Mouse (Mus musculus) midbrain, embryonic 15.5 days (tissue): Measurements from ENCODE around the gene Pik3ip1. TPM values are rescaled to one million over a fixed set of nuclear protein-coding genes. Genes with fewer than 3 reads are reported as not detected.

ENCODE experiments used
- ATAC-seq: fragments of 200-750 bp; cut with Nextera tagmentation; replicated peaks from 2 replicates; pipeline ENCODE4 v1.8.0; 2017; ENCODE audit warnings: moderate TSS enrichment
- H3K27ac ChIP-seq: fragments of 300-500 bp; sonication (generic); 2 replicates; pipeline ENCODE4 v1.5.1; 2015; ENCODE audit warnings: mild to moderate bottlenecking, inconsistent platforms
- H3K27me3 ChIP-seq: fragments of 300-500 bp; sonication (generic); replicated peaks from 2 replicates; pipeline ENCODE4 v1.6.1; 2015; ENCODE audit warnings: inconsistent platforms
- H3K36me3 ChIP-seq: fragments of 300-500 bp; sonication (generic); replicated peaks from 2 replicates; pipeline ENCODE4 v1.6.1; 2015; ENCODE audit warnings: inconsistent platforms
- H3K4me1 ChIP-seq: fragments of 300-500 bp; sonication (generic); 2 replicates; pipeline ENCODE4 v1.6.1; 2015; ENCODE audit warnings: inconsistent platforms
- H3K4me2 ChIP-seq: fragments of 300-500 bp; sonication (generic); 2 replicates; pipeline ENCODE4 v1.6.1; 2015; ENCODE audit warnings: inconsistent platforms, mild to moderate bottlenecking, moderate library complexity
- H3K4me3 ChIP-seq: fragments of 300-500 bp; sonication (generic); 2 replicates; pipeline ENCODE4 v1.5.1; 2015; ENCODE audit warnings: mild to moderate bottlenecking, inconsistent platforms
- H3K9ac ChIP-seq: fragments of 300-500 bp; sonication (generic); 2 replicates; pipeline ENCODE4 v1.6.1; 2015; ENCODE audit warnings: mild to moderate bottlenecking, inconsistent platforms
- H3K9me3 ChIP-seq: fragments of 300-500 bp; sonication (generic); 2 replicates; pipeline ENCODE4 v1.6.1; 2016; ENCODE audit warnings: inconsistent platforms
- WGBS: fragments of 180-500 bp; shearing (Covaris S2); methylation state at CpG from one replicate; pipeline ENCODE4 v1.1.7; 2015; ENCODE audit warnings: mixed read lengths; 5-methylcytosine and 5-hydroxymethylcytosine counted together
- polyA plus RNA-seq: library from polyadenylated mRNA; unstranded; fragments of >200 nt; fragmentation: Nextera tagmentation; extraction: Ambion mirVana; gene quantifications from 2 replicates; pipeline ENCODE4 v1.2.1, GENCODE M21; 2015

The Pik3ip1 gene
- polyA plus RNA-seq, 1 experiment from 2014 or later, result 26.5 TPM

- Histone ChIP-seq H3K4me2 (peak overlapping the region; percentile 75), H3K27ac (peak overlapping the region; percentile 92), H3K9me3 (no peaks in the 10 kb centered on the region), H3K27me3 (no peaks in the 10 kb centered on the region), H3K9ac (peak overlapping the region; percentile 87), H3K4me3 (peak overlapping the region; percentile 81), H3K36me3 (no peaks in the 10 kb centered on the region), H3K4me1 (peaks cover 58% of the 10 kb centered on the region)
- 18% methylated on average over 7 of the region's 7 CpGs for WGBS
- ATAC-seq, result peak; percentile 62
Measured at GRCm38 (mm10) chr11:3371599-3372295, 41.5 kb downstream of the Pik3ip1 start.

- 25% methylated on average over 7 of the region's 7 CpGs for WGBS
- Histone ChIP-seq H3K27me3 (no peaks in the 10 kb centered on the region), H3K36me3 (no peaks in the 10 kb centered on the region), H3K27ac (peak overlapping the region; percentile 57), H3K9me3 (no peaks in the 10 kb centered on the region), H3K9ac (no peak overlapping the region), H3K4me2 (peak overlapping the region; percentile 6; the same call in 1 of the 2 replicates), H3K4me1 (peaks cover 42% of the 10 kb centered on the region), H3K4me3 (no peak overlapping the region)
- ATAC-seq, result no peak
Measured at GRCm38 (mm10) chr11:3373591-3374292, 43.5 kb downstream of the Pik3ip1 start.

GRCm38 (mm10) chr11:3374293-3374645 is 44.1 kb downstream of the Pik3ip1 start:
- ATAC-seq, result no peak
- 4% methylated on average over 7 of the region's 7 CpGs for WGBS
- H3K4me2 ChIP-seq, result peak overlapping the region; percentile 6; the same call in 1 of the 2 replicates
- H3K9ac ChIP-seq, result no peak overlapping the region
- peaks cover 37% of the 10 kb centered on the region for H3K4me1 ChIP-seq
- H3K27ac ChIP-seq, result peak overlapping the region; percentile 57
- no peak overlapping the region for H3K4me3 ChIP-seq
- H3K9me3 ChIP-seq, result no peaks in the 10 kb centered on the region
- H3K36me3 ChIP-seq, result no peaks in the 10 kb centered on the region
- no peaks in the 10 kb centered on the region for H3K27me3 ChIP-seq

DNA sequence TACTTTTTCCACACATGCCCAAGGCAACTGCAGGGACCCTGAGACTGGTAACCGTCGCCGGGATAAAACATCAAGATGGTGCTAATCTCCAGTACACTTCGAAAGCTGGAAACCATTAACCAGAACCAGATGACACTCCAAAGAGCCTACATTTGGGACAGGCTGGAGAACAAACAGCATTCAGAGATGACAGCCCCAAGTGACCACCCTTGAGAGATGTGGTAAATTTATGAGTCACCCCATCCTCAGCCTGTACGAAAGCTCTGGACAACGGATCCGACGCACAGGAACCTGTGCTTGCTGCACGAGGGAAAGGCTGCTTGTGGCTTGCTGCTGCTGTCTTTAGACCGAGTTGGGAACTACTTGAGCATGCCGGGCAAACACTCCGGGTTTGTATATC is 44.5 kb downstream of the Pik3ip1 start:
- Histone ChIP-seq H3K4me1 (peaks cover 32% of the 10 kb centered on the region), H3K4me3 (no peak overlapping the region), H3K9me3 (no peaks in the 10 kb centered on the region), H3K9ac (no peak overlapping the region), H3K27me3 (no peaks in the 10 kb centered on the region), H3K36me3 (no peaks in the 10 kb centered on the region), H3K27ac (peak overlapping the region; percentile 57; the same call in 1 of the 2 replicates), H3K4me2 (0 out of 2 replicates have a peak overlapping the region, but pooled peaks have one; percentile 6)
- WGBS, result 75% methylated on average over 12 of the region's 12 CpGs
- ATAC-seq, result no peak

GRCm38 (mm10) chr11:3379427-3379826 is 49.2 kb downstream of the Pik3ip1 start:
- Histone ChIP-seq H3K36me3 (no peaks in the 10 kb centered on the region), H3K27ac (no peak overlapping the region), H3K9me3 (no peaks in the 10 kb centered on the region), H3K9ac (no peak overlapping the region), H3K4me2 (no peak overlapping the region), H3K4me1 (peaks cover 5% of the 10 kb centered on the region), H3K4me3 (no peak overlapping the region), H3K27me3 (no peaks in the 10 kb centered on the region)
- 86% methylated on average over 4 of the region's 4 CpGs for WGBS
- no peak for ATAC-seq

DNA sequence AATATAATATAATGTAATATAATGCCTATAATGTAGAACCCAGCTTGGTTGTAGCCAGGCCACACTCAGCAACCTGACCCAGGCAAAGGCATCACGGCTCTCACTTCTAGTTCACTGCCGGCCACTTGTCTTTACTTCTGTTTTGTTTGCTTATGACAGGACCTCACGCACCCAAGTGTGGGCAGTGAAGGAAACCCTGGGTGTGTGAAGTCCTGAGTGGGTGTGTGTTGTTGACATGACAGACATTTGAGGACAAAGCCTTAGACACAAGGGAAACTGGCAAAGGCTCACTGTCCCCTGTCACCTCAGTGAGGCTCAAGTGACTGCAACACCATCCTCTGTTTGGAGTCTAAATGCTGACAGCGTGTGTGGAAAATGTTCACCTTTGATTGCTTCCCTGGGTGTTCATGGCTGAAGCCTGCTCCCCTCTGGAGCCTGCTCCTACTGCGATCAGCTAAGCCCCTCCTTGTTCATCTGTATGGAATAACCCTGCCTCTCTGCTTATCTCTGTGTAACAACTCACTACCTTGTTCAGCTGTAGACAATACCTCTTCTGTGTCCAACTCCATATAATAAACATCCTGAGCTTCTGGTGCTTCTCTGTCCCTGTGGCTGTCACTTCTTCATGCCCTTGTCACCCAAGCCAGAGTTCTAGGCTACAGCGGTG is 51.1 kb downstream of the Pik3ip1 start:
- H3K27ac ChIP-seq, result no peak overlapping the region
- no peaks in the 10 kb centered on the region for H3K4me1 ChIP-seq
- no peak for ATAC-seq
- no peak overlapping the region for H3K4me3 ChIP-seq
- no peaks in the 10 kb centered on the region for H3K27me3 ChIP-seq
- H3K9me3 ChIP-seq, result no peaks in the 10 kb centered on the region
- 94% methylated on average over 6 of the region's 6 CpGs for WGBS
- no peaks in the 10 kb centered on the region for H3K36me3 ChIP-seq
- no peak overlapping the region for H3K9ac ChIP-seq
- H3K4me2 ChIP-seq, result no peak overlapping the region

GRCm38 (mm10) chr11:3382602-3383594 is 52.7 kb downstream of the Pik3ip1 start:
- no peak for ATAC-seq
- Histone ChIP-seq H3K27me3 (no peaks in the 10 kb centered on the region), H3K4me3 (no peak overlapping the region), H3K9me3 (no peaks in the 10 kb centered on the region), H3K4me1 (no peaks in the 10 kb centered on the region), H3K36me3 (no peaks in the 10 kb centered on the region), H3K27ac (no peak overlapping the region), H3K4me2 (no peak overlapping the region), H3K9ac (no peak overlapping the region)
- WGBS, result 81% methylated on average over 5 of the region's 5 CpGs

- ATAC-seq, result peak; percentile 87
- Histone ChIP-seq H3K4me3 (no peak overlapping the region), H3K27me3 (no peaks in the 10 kb centered on the region), H3K9ac (no peak overlapping the region), H3K9me3 (no peaks in the 10 kb centered on the region), H3K4me1 (no peaks in the 10 kb centered on the region), H3K27ac (no peak overlapping the region), H3K4me2 (no peak overlapping the region), H3K36me3 (no peaks in the 10 kb centered on the region)
- WGBS, result 24% methylated on average over 4 of the region's 4 CpGs
Measured at GRCm38 (mm10) chr11:3386941-3387368, 56.8 kb downstream of the Pik3ip1 start.

DNA sequence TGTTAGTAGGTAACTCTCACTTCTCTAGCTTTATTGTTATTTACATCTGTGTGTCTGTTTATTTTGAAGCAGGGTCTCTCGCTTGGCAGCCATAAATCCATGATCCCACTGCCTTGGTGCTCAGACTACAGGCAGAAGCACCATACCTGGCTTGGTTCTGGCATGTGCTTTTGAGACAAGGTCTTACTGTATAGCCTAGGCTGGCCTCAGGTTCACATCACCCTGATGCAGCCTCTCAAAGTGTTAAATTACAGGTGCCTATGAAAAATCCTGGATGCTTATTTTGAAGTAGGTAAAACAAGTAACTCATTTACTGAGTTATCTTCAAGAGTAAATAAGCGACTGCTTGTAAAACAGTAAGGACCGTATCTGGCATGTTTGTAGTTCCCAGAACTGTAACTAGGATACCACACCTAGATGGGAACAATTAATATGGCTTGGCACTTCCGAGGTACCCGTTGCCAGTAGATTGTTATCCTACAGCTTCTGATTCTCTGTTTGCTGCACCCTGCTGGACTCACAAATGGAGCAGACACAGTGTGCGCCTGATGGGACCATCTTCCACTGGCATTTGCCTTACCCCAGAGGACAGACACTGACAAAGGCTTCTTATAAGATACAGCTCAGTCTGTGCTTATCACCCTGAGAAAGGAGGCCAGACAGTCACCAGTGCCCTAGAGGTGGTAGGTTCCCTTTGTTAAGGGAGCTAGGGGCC is 57.4 kb downstream of the Pik3ip1 start:
- Histone ChIP-seq H3K36me3 (no peaks in the 10 kb centered on the region), H3K4me2 (no peak overlapping the region), H3K9me3 (no peaks in the 10 kb centered on the region), H3K9ac (no peak overlapping the region), H3K4me3 (no peak overlapping the region), H3K4me1 (no peaks in the 10 kb centered on the region), H3K27ac (no peak overlapping the region), H3K27me3 (no peaks in the 10 kb centered on the region)
- 0 out of 2 replicates have a peak, but pooled peaks have one; percentile 20 for ATAC-seq
- 90% methylated on average over 6 of the region's 6 CpGs for WGBS

GRCm38 (mm10) chr11:3389996-3390395 is 59.8 kb downstream of the Pik3ip1 start:
- no peak for ATAC-seq
- no peaks in the 10 kb centered on the region for H3K36me3 ChIP-seq
- H3K4me2 ChIP-seq, result no peak overlapping the region
- H3K4me3 ChIP-seq, result no peak overlapping the region
- H3K27me3 ChIP-seq, result no peaks in the 10 kb centered on the region
- no peak overlapping the region for H3K9ac ChIP-seq
- H3K9me3 ChIP-seq, result no peaks in the 10 kb centered on the region
- H3K4me1 ChIP-seq, result no peaks in the 10 kb centered on the region
- 81% methylated on average over 5 of the region's 5 CpGs for WGBS
- no peak overlapping the region for H3K27ac ChIP-seq

DNA sequence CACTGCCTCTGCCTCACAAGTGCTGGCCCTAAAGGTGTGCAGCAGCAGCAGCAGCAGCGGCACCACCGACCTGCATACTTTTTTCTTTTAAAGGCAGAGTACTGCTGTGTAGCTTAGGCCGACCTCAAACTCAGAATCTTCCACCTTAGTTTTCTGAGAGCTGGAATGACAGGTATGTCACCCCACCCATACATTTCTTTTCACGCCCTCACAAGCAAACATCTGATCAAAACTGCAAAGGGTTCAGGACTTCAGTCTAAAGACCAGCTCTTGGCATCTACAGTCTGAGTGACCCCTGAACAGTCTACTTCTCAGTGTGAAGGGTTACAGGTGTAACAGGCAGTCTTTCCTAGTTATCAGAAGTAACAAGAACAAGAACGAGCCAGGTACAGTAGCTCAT is 60.6 kb downstream of the Pik3ip1 start:
- Histone ChIP-seq H3K9ac (no peak overlapping the region), H3K4me1 (no peaks in the 10 kb centered on the region), H3K36me3 (no peaks in the 10 kb centered on the region), H3K4me3 (no peak overlapping the region), H3K4me2 (no peak overlapping the region), H3K9me3 (no peaks in the 10 kb centered on the region), H3K27ac (no peak overlapping the region), H3K27me3 (no peaks in the 10 kb centered on the region)
- WGBS, result 87% methylated on average over 5 of the region's 5 CpGs
- no peak for ATAC-seq
